Mouse (Mus musculus) CH12F3 (cell line): ENCODE results near the gene Hbq1a.

Experiments used
- in situ Hi-C: fragments of 300-500 bp; cut with MboI; formaldehyde crosslinking; loops from 2 replicates; pipeline ENCODE4 v1.14.3; 2020; ENCODE audit warnings: low sequenced_read_pairs

Hbq1a gene

GRCm38 (mm10) chr11:32320507-32321195, 20.8 kb downstream of the Hbq1a start:
- in situ Hi-C loops: no loop called here

GRCm38 (mm10) chr11:32321196-32321565, 21.3 kb downstream of the Hbq1a start:
- in situ Hi-C loops: no loop called here

DNA sequence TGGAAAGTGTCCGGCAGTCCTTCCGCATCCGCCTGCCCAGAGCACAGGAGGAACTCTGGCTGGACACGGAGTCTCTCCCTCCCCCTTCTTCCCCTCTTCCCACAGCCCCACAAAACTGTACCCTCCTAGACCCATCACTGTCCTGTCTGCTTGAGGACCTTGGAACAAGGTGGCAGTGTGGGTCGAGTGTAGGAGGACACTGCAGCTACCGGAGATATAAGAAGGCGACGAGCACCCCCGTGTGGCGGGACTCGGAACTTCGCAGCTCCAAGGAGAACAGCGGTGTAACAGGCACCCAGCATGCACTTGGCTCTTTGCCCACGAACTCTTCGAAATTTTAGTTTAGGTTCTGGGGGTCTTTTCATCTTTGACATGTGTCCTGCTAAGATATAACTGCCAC, 24.7 kb downstream of the Hbq1a start:
- in situ Hi-C loops: no loop called here

GRCm38 (mm10) chr11:32331075-32331474, 31.2 kb downstream of the Hbq1a start:
- in situ Hi-C loops: no loop called here

DNA sequence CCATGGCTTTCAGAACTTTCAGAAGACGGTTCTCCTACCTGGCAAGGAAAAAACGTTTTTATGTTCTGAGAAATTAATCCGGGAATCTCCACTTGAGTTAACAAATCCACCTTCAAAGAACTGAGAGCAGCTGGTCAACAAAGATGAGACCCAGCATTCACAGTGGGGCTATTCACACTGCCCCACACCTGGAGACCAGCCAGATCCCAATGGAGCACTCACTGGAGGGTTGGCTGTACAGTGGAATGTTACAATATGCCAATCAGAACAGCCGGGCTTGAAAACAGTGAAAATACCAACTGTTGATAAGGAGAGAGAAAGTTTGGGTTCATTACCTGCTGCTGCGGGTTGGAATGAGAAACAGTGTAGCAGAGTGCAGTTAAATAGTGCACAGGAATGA, 32.0 kb downstream of the Hbq1a start:
- in situ Hi-C loops: no loop called here

- in situ Hi-C loops: no loop called here
These were observed 33.4 kb downstream of the Hbq1a start for GRCm38 (mm10) chr11:32333235-32333634.

DNA sequence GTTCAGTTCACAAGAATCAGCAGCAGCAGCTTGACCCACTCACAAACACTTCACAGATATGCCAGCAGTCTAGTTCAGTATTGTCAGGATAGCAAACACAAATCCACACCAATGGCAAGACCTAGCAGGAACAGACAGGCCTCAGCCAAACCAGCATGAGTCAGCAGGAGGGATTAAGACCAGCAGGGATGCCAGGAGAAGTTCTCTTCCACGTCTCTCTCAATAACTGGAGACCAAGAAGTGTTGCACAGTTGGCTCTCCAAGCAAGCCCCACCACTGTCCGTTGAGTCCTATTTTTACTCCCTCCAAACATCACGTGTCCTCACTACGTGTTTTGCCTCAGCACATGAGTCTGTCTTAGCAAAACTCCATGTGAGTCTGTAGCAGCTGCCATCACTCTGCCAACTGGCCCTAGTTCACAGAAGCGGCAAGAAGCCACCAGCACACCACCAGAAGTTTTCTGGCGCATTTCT, 36.6 kb downstream of the Hbq1a start:
- in situ Hi-C loops: no loop called here

- in situ Hi-C loops: no loop called here
These were observed 39.3 kb downstream of the Hbq1a start for GRCm38 (mm10) chr11:32339131-32339531.

DNA sequence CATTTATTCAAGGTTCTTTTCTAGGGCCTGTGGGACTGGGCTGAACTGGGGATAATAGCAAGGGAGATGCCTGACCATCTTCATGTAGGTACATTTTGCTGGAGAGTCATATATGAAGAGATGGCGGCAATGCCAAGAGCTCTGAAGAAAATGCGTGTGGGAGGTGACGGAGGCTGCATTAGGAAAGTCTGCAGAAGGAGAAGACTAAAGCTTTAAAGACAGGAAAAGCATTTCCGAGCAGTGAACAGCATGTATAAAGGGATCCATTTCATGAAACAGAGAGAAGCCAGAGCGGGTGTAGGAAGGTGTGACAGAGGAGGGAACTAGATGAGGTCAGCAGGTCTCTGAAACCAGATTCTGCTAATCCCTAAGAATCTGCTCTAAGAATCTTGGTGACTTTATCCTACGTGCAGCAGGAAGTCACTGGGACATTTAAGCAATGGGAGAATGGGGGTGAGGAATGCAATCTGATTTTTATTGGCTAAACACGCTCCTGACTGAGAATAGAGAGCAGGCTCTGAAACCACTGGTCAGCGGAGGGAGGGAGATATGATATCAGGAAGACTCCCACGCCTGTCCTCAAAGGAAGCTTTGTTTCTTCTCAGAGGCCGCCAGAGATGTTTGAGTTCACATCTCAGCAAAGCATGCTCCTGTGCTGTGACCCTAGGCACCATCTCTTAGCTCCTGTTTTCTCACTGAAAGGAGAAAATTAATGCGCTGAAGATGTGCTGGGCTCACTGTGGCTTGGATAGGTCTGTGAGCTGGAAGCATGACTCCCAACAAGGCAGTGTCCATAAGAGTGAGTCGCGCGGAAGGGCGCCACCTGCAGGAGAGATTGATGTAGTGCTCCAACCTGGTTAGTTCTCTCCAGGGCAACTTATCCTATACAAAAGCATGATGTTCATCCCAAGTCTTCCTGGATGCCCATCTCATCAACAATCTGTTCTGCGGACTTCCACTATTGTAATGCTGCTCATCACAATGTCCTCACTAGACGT, 40.9 kb downstream of the Hbq1a start:
- in situ Hi-C loops: no loop called here

DNA sequence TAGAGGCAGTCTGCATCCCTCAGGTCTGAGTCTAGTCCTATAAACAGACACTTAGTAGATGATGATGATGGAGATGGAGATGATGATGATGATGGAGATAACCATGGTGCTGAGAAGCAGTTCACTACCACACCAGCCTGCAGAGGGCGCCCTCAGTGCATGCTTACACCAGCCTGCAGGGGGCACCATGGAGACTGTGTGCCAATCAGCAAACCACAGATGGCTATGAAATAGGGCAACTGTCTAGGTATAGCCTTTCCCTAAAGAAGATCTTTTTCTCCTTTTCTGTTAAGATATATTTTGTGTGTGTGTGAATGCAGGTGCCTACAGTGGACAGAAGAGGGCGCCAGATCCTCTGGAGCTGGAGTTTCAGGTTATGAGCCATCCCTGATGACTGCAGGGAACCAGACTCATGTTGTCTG, 42.9 kb downstream of the Hbq1a start:
- in situ Hi-C loops: no loop called here

- in situ Hi-C loops: no loop called here
These were observed 43.5 kb downstream of the Hbq1a start for GRCm38 (mm10) chr11:32343350-32343749.

DNA sequence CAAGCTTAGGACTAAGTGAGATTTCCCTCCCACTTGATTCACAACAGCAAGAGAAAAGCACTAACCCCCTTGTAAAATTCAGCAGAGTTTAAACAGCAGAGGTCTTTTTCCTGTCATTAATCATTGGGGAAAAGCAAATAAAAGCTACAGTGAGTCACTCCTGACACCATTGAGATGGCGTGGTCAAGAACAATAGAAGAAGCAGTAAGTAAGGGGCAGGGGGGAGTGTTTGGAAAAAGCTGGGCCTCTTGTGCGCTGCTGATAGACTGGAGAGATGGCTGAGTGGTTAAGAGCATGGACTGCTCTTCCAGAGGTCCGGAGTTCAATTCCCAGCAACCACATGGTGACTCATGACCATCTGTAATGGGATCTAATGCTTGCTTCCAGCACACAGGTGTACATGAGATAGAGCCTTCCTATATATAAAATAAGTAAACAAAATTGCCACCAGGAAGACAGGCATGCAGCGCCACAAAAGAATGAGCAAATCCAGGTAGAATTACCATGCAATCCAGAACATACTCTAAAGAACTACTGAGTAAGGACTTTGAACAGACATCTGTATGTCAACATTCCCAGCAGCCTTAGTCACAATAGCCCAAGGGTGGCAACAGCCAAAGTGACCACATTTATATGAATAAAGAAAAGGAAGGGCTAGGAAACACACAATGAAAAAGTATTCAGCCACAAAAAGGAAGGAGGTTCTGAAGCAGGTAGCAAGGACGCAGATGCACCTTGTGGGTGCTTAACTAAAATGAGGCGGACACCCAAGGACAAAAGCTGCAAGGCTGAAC, 45.8 kb downstream of the Hbq1a start:
- in situ Hi-C loops: no loop called here

GRCm38 (mm10) chr11:32347264-32347606, 47.4 kb downstream of the Hbq1a start:
- in situ Hi-C loops: no loop called here

- in situ Hi-C loops: no loop called here
These were observed 48.0 kb downstream of the Hbq1a start, which contains the start of gene Sh3pxd2b for GRCm38 (mm10) chr11:32347607-32348432. Gene Sh3pxd2b (plus strand): TSS chr11:32347820.

GRCm38 (mm10) chr11:32348433-32349283, 48.8 kb downstream of the Hbq1a start:
- in situ Hi-C loops: no loop called here

GRCm38 (mm10) chr11:32349284-32349953, 49.5 kb downstream of the Hbq1a start:
- in situ Hi-C loops: no loop called here
